Mouse (Mus musculus) urinary bladder, adult 18-20 months (tissue): ENCODE measurements around the gene Gm21905.

ENCODE experiments used
- DNase-seq, 2 experiments: peaks; one replicate each; pipeline ENCODE4 v3.0.0; 2022; ENCODE audit warnings: low spot score in 2 of 2, mixed read lengths in 2 of 2

Gene Gm21905

GRCm38 (mm10) chr5:67946321-67946720, at the start of gene Gm21905:
Gene Gm21905 (minus strand): TSS chr5:67946421.
- DNase-seq: no peak

GRCm38 (mm10) chr5:67990426-67990825, 44.2 kb upstream of the Gm21905 start:
- DNase-seq: peak in 1 of 2 experiments; percentile 6

GRCm38 (mm10) chr5:67981946-67982526, 35.8 kb upstream of the Gm21905 start:
- no peak for DNase-seq

GRCm38 (mm10) chr5:67969536-67969935, 23.3 kb upstream of the Gm21905 start:
- no peak for DNase-seq

- DNase-seq: no peak
Observed at GRCm38 (mm10) chr5:67961708-67962629, 15.7 kb upstream of the Gm21905 start.

- DNase-seq: no peak
Observed at GRCm38 (mm10) chr5:67955486-67955885, 9.3 kb upstream of the Gm21905 start.

- DNase-seq: no peak
Observed at GRCm38 (mm10) chr5:67954097-67954496, 7.9 kb upstream of the Gm21905 start.

GRCm38 (mm10) chr5:67948074-67948473, 1.9 kb upstream of the Gm21905 start:
- no peak for DNase-seq

- no peak for DNase-seq
Observed at GRCm38 (mm10) chr5:67947006-67947405, 785 bp upstream of the Gm21905 start.

- no peak for DNase-seq
Observed at GRCm38 (mm10) chr5:67944074-67944785, 2.0 kb downstream of the Gm21905 start.

- no peak for DNase-seq
Observed at GRCm38 (mm10) chr5:67943199-67943598, 3.0 kb downstream of the Gm21905 start.

- DNase-seq: no peak
Observed at GRCm38 (mm10) chr5:67941369-67941768, 4.9 kb downstream of the Gm21905 start, which contains the start of gene Gm5108. Gene Gm5108 (plus strand): TSS chr5:67941669.

GRCm38 (mm10) chr5:67931623-67932022, 14.6 kb downstream of the Gm21905 start:
- DNase-seq: no peak

- DNase-seq: no peak
Observed at GRCm38 (mm10) chr5:67930584-67930983, 15.6 kb downstream of the Gm21905 start.

- no peak for DNase-seq
Observed at GRCm38 (mm10) chr5:67904555-67904954, 41.7 kb downstream of the Gm21905 start.

GRCm38 (mm10) chr5:67898921-67899320, 47.3 kb downstream of the Gm21905 start:
- no peak for DNase-seq

GRCm38 (mm10) chr5:67884422-67885210, 61.6 kb downstream of the Gm21905 start:
- DNase-seq: no peak

- no peak for DNase-seq
Observed at GRCm38 (mm10) chr5:67883564-67884171, 62.6 kb downstream of the Gm21905 start.
